Mouse (Mus musculus) stomach, embryonic 14.5 days (tissue): ENCODE measurements around the gene Zmat5. TPM values are rescaled to one million over a fixed set of nuclear protein-coding genes. Genes with fewer than 3 reads are reported as not detected.

Experiments
- ATAC-seq: fragments of 200-750 bp; cut with Nextera tagmentation; 2 replicates; pipeline ENCODE4 v1.8.0; 2017; ENCODE audit warnings: low read depth, moderate TSS enrichment; ENCODE audit not compliant: insufficient number of reproducible peaks, insufficient read depth, low FRiP score
- H3K27ac ChIP-seq: fragments of 300-500 bp; sonication (generic); 2 replicates; pipeline ENCODE4 v1.5.1; 2014; ENCODE audit warnings: mild to moderate bottlenecking, low read length, moderate library complexity, mixed read lengths
- H3K27me3 ChIP-seq: fragments of 300-500 bp; sonication (generic); 2 replicates; pipeline ENCODE4 v1.6.1; 2014; ENCODE audit warnings: low read length, control low read depth, mixed read lengths; ENCODE audit not compliant: control insufficient read depth, insufficient read depth
- H3K36me3 ChIP-seq: fragments of 300-500 bp; sonication (generic); 2 replicates; pipeline ENCODE4 v1.6.1; 2014; ENCODE audit warnings: mild to moderate bottlenecking, control low read depth, low read length, moderate library complexity, mixed read lengths; ENCODE audit not compliant: control insufficient read depth, insufficient read depth
- H3K4me1 ChIP-seq: fragments of 300-500 bp; sonication (generic); 2 replicates; pipeline ENCODE4 v1.6.1; 2014; ENCODE audit warnings: low read length, control low read depth, mixed read lengths; ENCODE audit not compliant: control insufficient read depth, insufficient read depth
- H3K4me2 ChIP-seq: fragments of 300-500 bp; sonication (generic); replicated peaks from 2 replicates; pipeline ENCODE4 v1.6.1; 2014; ENCODE audit warnings: low read depth, low read length, control low read depth
- H3K4me3 ChIP-seq: fragments of 300-500 bp; sonication (generic); 2 replicates; pipeline ENCODE4 v1.5.1; 2014; ENCODE audit warnings: low read depth, low read length, control low read depth
- H3K9ac ChIP-seq: fragments of 300-500 bp; sonication (generic); replicated peaks from 2 replicates; pipeline ENCODE4 v1.6.1; 2014; ENCODE audit warnings: low read depth, mild to moderate bottlenecking, control low read depth, low read length, moderate library complexity, mixed read lengths
- H3K9me3 ChIP-seq: fragments of 300-500 bp; sonication (generic); 2 replicates; pipeline ENCODE4 v1.6.1; 2016; ENCODE audit warnings: low read depth, low read length, control low read depth; ENCODE audit not compliant: control insufficient read depth
- WGBS: fragments of 180-500 bp; shearing (Covaris S2); extraction: QIAGEN DNeasy Blood & Tissue Kit; methylation state at CpG from one replicate; pipeline ENCODE4 v1.1.7; 2014; 5-methylcytosine and 5-hydroxymethylcytosine counted together
- polyA plus RNA-seq: library from polyadenylated mRNA; unstranded; fragments of >200 nt; fragmentation: Nextera tagmentation; extraction: Ambion mirVana; gene quantifications from 2 replicates; pipeline ENCODE4 v1.2.1, GENCODE M21; 2014

The Zmat5 gene
- polyA plus RNA-seq, 1 experiment from 2014 or later: 67.3 TPM

DNA sequence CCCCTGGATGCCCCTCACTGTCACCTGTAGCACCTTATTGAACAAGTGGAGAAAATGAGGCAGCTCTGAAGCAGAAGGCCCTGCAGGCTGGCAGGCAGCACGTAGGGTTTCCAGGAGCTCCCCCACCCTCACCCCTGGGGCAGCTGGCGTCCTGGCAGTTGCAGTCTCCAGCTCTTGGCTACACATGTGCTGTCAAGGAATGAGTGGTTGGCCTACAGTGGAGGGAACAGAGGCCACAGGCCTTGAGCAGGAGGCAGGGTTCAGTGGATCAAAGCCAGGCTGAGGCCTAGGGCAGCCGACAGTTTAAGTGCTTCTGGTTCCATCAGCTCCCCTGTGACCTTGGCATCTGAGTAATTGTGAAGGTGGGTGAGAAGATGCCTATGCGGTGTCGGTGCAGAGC, 26.4 kb downstream of the Zmat5 start:
- H3K27me3 ChIP-seq: no peaks in the 10 kb centered on the region
- H3K9me3 ChIP-seq: no peaks in the 10 kb centered on the region
- WGBS: 77% methylated on average over 5 of the region's 5 CpGs
- no peak overlapping the region for H3K4me2 ChIP-seq
- no peak overlapping the region for H3K9ac ChIP-seq
- H3K4me3 ChIP-seq: no peak overlapping the region
- ATAC-seq: no peak
- no peak overlapping the region for H3K27ac ChIP-seq
- H3K4me1 ChIP-seq: 0 out of 2 replicates have a peak, but pooled peaks cover 9% of the 10 kb centered on the region
- H3K36me3 ChIP-seq: no peaks in the 10 kb centered on the region; the same call in 1 of the 2 replicates

DNA sequence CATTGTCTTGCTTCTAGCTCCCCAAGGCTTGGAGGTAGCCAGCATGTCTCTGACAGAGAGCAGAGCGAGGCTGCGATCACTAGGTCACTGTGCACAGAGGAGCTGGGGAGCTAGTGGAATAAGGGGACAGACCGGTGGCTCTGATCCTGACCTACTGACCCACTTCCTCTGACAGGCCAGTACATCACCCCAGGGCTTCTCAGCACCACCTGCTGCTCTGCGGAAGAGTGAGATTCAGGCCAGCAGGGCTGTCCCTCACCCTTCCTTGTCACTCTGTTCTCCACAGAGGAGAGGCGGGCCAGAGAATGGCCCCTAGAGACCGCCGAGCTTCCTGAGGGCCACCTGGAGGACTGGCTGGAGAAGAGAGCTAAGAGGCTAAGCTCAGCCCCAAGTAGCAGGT, 27.3 kb downstream of the Zmat5 start:
- Histone ChIP-seq H3K9me3 (no peaks in the 10 kb centered on the region), H3K4me2 (no peak overlapping the region), H3K9ac (no peak overlapping the region), H3K27ac (no peak overlapping the region), H3K4me1 (0 out of 2 replicates have a peak, but pooled peaks cover 9% of the 10 kb centered on the region), H3K36me3 (no peaks in the 10 kb centered on the region; the same call in 1 of the 2 replicates), H3K4me3 (no peak overlapping the region), H3K27me3 (no peaks in the 10 kb centered on the region)
- no peak for ATAC-seq
- WGBS: 68% methylated on average over 7 of the region's 7 CpGs

DNA sequence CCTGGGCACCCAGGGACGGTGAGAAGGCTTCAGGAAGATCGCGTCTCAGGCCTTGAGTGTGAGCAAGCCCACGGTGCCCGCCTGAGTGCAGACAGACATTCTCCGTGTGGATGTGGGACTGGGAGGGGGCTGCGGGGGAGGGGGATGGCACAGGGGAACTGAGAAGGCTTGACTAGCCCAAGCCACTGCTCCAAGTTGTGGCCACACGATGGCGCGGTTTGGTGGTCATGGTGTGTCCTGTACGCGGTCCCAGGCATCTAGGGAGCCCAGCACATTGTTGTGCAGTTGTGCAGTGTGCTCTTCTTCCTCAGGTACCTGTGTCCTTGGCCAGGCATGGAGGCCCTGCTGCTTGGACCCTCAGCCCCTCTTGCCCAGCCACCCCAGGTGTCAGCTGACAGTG, 29.7 kb downstream of the Zmat5 start:
- ATAC-seq: no peak

DNA sequence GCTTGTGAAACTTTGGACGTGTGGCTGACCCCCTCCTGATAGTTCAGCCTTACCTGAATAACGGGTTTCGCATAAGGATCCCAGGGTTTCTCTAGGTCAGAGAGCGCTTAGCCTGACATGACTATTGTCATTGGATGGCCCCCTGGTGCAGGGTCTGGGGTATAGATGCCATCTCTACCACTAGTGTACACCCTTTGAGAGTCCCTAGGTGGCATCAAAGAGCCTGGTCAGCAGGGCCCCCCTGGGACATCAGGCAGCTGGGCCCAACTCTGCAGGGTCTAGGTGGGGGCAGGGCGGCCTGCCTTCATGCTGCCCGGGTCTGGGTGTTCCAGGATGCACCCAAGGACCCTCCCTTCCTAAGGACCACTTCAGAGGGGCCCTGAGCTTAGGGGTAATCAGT, 31.9 kb downstream of the Zmat5 start:
- no peaks in the 10 kb centered on the region for H3K9me3 ChIP-seq
- H3K4me1 ChIP-seq: no peaks in the 10 kb centered on the region
- H3K27me3 ChIP-seq: no peaks in the 10 kb centered on the region
- no peak overlapping the region for H3K4me3 ChIP-seq
- 50% methylated on average over 6 of the region's 6 CpGs for WGBS
- H3K27ac ChIP-seq: no peak overlapping the region
- H3K36me3 ChIP-seq: no peaks in the 10 kb centered on the region; the same call in 1 of the 2 replicates
- no peak for ATAC-seq
- no peak overlapping the region for H3K4me2 ChIP-seq
- no peak overlapping the region for H3K9ac ChIP-seq

More for the DNA sequence above, 29.7 kb downstream of the Zmat5 start:
- no peak overlapping the region for H3K9ac ChIP-seq
- H3K27ac ChIP-seq: no peak overlapping the region
- no peaks in the 10 kb centered on the region for H3K27me3 ChIP-seq
- no peaks in the 10 kb centered on the region; the same call in 1 of the 2 replicates for H3K36me3 ChIP-seq
- H3K9me3 ChIP-seq: no peaks in the 10 kb centered on the region
- H3K4me1 ChIP-seq: 0 out of 2 replicates have a peak, but pooled peaks cover 9% of the 10 kb centered on the region
- no peak overlapping the region for H3K4me2 ChIP-seq
- 41% methylated on average over 12 of the region's 12 CpGs for WGBS
- H3K4me3 ChIP-seq: no peak overlapping the region

DNA sequence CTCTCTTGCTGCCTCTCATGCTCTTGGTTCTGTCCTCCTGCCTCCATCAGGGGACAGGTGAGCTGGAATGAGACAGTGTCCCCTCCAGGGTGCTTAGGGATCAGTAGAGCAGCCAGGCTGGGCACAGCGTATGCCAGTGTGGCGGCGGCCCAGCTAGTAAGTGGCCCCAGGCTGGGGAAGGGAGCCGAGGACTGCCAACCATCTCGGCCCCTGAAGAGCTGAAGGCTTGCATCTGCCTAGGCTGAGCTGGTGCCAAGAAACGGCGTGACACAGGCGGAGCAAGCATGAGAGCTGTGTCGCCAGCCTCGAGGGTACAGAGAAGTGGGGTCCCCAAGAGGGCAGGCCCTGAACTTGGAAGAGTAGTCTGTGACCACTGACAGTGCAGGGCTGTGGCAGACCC, 33.2 kb downstream of the Zmat5 start:
- ATAC-seq: no peak
- no peaks in the 10 kb centered on the region for H3K27me3 ChIP-seq
- no peak overlapping the region for H3K27ac ChIP-seq
- H3K4me3 ChIP-seq: no peak overlapping the region
- H3K36me3 ChIP-seq: no peaks in the 10 kb centered on the region; the same call in 1 of the 2 replicates
- 82% methylated on average over 10 of the region's 10 CpGs for WGBS
- H3K9me3 ChIP-seq: no peaks in the 10 kb centered on the region
- H3K4me2 ChIP-seq: no peak overlapping the region
- no peak overlapping the region for H3K9ac ChIP-seq
- no peaks in the 10 kb centered on the region for H3K4me1 ChIP-seq

DNA sequence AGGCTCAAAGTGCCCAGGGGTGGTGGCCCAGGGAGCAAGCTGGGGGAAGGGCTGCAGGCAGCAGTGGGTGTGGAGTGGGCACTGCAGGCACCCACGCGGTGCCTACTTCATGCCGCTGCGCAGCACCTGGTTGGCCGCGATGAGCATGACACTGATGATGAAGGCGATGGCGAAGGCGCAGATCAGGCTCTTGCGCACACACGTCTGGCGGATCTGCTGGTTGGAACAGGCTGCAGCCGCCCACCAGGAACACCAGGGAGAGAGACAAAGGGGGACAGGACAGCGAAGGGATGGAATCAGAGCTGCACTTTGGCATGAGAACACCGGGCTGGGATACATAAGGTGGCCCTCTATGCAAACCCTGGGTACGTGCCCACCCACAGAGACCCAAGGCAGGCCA, 34.2 kb downstream of the Zmat5 start:
- peaks cover 3% of the 10 kb centered on the region for H3K27me3 ChIP-seq
- no peak overlapping the region for H3K4me3 ChIP-seq
- no peak overlapping the region for H3K4me2 ChIP-seq
- 93% methylated on average over 16 of the region's 16 CpGs for WGBS
- ATAC-seq: no peak
- no peaks in the 10 kb centered on the region for H3K4me1 ChIP-seq
- no peaks in the 10 kb centered on the region for H3K9me3 ChIP-seq
- H3K9ac ChIP-seq: no peak overlapping the region
- H3K27ac ChIP-seq: no peak overlapping the region
- H3K36me3 ChIP-seq: no peaks in the 10 kb centered on the region

DNA sequence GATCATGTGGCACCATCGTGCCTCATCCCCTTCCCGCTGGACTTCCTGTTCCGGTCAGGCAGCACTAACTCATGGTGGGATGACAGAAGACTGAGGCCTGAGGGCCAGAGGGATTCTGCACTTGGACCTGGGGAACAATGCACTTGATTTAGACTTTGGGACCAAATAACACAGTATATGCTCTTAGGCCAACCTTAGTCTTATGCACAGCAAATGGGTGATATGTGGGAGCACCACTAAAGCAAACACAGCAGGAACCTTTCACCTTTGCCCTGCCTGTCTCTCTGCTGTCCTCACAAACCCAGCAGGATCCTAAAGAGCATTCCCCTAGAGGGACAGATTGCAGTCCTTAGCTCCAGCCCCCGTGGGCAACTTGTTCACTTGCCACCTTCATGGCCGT, 36.3 kb downstream of the Zmat5 start:
- WGBS: 51% methylated on average over 5 of the region's 5 CpGs

DNA sequence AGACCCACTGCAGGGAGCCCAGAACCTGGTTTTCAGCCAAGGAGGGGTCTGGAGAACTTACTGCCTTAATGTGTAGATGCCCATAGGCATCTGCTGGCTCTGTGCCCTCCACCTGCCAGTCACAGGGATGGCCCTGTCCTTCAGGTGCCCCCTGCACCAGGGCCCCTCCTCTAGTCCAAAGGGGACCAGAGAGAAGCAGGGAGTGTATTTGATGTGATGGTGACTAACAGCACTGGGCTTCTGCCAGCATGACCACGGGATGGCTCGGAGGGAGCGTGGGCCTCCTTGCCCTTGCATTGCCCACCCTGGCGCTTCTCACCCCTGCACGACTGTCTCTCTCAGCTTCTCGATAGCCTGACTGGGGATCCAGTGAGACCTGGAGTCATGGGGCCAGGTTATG, 40.2 kb downstream of the Zmat5 start:
- no peak overlapping the region for H3K9ac ChIP-seq
- peaks cover 12% of the 10 kb centered on the region for H3K4me1 ChIP-seq
- H3K36me3 ChIP-seq: no peaks in the 10 kb centered on the region
- H3K27me3 ChIP-seq: peaks cover 55% of the 10 kb centered on the region
- H3K9me3 ChIP-seq: no peaks in the 10 kb centered on the region
- no peak overlapping the region for H3K4me3 ChIP-seq
- H3K4me2 ChIP-seq: no peak overlapping the region
- WGBS: 60% methylated on average over 6 of the region's 6 CpGs
- no peak for ATAC-seq
- H3K27ac ChIP-seq: no peak overlapping the region

More for the DNA sequence above, 36.3 kb downstream of the Zmat5 start:
- ATAC-seq: no peak
- no peak overlapping the region for H3K4me3 ChIP-seq
- no peak overlapping the region for H3K4me2 ChIP-seq
- peaks cover 3% of the 10 kb centered on the region for H3K4me1 ChIP-seq
- peaks cover 23% of the 10 kb centered on the region for H3K27me3 ChIP-seq
- H3K9ac ChIP-seq: no peak overlapping the region
- H3K27ac ChIP-seq: no peak overlapping the region
- H3K36me3 ChIP-seq: no peaks in the 10 kb centered on the region
- no peaks in the 10 kb centered on the region for H3K9me3 ChIP-seq

DNA sequence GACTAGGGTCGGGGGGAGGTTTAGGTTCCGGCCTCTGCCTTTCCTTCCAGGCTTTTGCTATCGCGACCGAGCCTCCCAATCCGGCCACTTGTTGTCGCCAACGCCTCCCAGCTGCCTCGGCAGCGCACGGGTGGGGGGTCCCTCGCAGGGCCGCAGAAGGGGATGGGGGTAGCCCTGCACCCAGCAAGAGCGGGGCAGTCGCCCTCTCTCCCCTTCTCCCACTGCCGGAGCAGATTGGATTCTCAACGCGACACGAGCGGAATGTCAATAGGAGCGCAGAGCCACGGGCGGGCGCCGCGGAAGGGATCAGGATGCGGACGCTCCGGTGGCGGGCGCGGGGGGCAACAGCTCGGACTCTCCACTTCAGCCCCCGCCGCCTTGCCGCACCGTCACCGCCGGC, 41.5 kb downstream of the Zmat5 start:
- H3K4me3 ChIP-seq: peak overlapping the region; percentile 39
- H3K4me2 ChIP-seq: peak overlapping the region; percentile 96
- ATAC-seq: no peak
- no peak overlapping the region for H3K9ac ChIP-seq
- H3K27ac ChIP-seq: no peak overlapping the region
- H3K9me3 ChIP-seq: no peaks in the 10 kb centered on the region
- H3K36me3 ChIP-seq: no peaks in the 10 kb centered on the region
- H3K4me1 ChIP-seq: peaks cover 12% of the 10 kb centered on the region
- H3K27me3 ChIP-seq: peaks cover 62% of the 10 kb centered on the region
- under 1% methylated on average over 33 of the region's 39 CpGs for WGBS
